Mouse (Mus musculus) neural tube, embryonic 13.5 days (tissue): Measurements from ENCODE around the gene Dclk1. TPM values are rescaled to one million over a fixed set of nuclear protein-coding genes. Genes with fewer than 3 reads are reported as not detected.

ENCODE experiments used
- ATAC-seq: fragments of 200-750 bp; cut with Nextera tagmentation; 2 replicates; pipeline ENCODE4 v1.8.0; 2017; ENCODE audit warnings: low read depth, mild to moderate bottlenecking, moderate TSS enrichment, moderate library complexity
- H3K27ac ChIP-seq: fragments of 300-500 bp; sonication (generic); replicated peaks from 2 replicates; pipeline ENCODE4 v1.5.1; 2015; ENCODE audit warnings: moderate library complexity, mild to moderate bottlenecking, inconsistent platforms
- H3K27me3 ChIP-seq: fragments of 300-500 bp; sonication (generic); 2 replicates; pipeline ENCODE4 v1.6.1; 2015; ENCODE audit warnings: mild to moderate bottlenecking, inconsistent platforms
- H3K36me3 ChIP-seq: fragments of 300-500 bp; sonication (generic); 2 replicates; pipeline ENCODE4 v1.6.1; 2015; ENCODE audit warnings: mild to moderate bottlenecking, inconsistent platforms
- H3K4me1 ChIP-seq: fragments of 300-500 bp; sonication (generic); replicated peaks from 2 replicates; pipeline ENCODE4 v1.6.1; 2015; ENCODE audit warnings: inconsistent platforms
- H3K4me2 ChIP-seq: fragments of 300-500 bp; sonication (generic); 2 replicates; pipeline ENCODE4 v1.6.1; 2015; ENCODE audit warnings: inconsistent platforms, mild to moderate bottlenecking, moderate library complexity
- H3K4me3 ChIP-seq: fragments of 300-500 bp; sonication (generic); 2 replicates; pipeline ENCODE4 v1.5.1; 2015; ENCODE audit warnings: mild to moderate bottlenecking, inconsistent platforms
- H3K9ac ChIP-seq: fragments of 300-500 bp; sonication (generic); 2 replicates; pipeline ENCODE4 v1.6.1; 2015; ENCODE audit warnings: moderate library complexity, mild to moderate bottlenecking, inconsistent platforms
- H3K9me3 ChIP-seq: fragments of 300-500 bp; sonication (generic); 2 replicates; pipeline ENCODE4 v1.6.1; 2016; ENCODE audit warnings: inconsistent platforms
- WGBS: fragments of 180-500 bp; shearing (Covaris S2); methylation state at CpG from one replicate; pipeline ENCODE4 v1.1.7; 2015; 5-methylcytosine and 5-hydroxymethylcytosine counted together
- polyA plus RNA-seq: library from polyadenylated mRNA; unstranded; fragments of >200 nt; fragmentation: Nextera tagmentation; extraction: Ambion mirVana; gene quantifications from 2 replicates; pipeline ENCODE4 v1.2.1, GENCODE M21; 2015

Gene Dclk1
- polyA plus RNA-seq, 1 experiment from 2014 or later: 190 TPM

- Histone ChIP-seq H3K36me3 (no peaks in the 10 kb centered on the region; the same call in 1 of the 2 replicates), H3K27ac (no peak overlapping the region), H3K4me2 (no peak overlapping the region), H3K4me1 (peaks cover 35% of the 10 kb centered on the region), H3K9me3 (no peaks in the 10 kb centered on the region), H3K27me3 (no peaks in the 10 kb centered on the region), H3K4me3 (no peak overlapping the region), H3K9ac (no peak overlapping the region)
- WGBS: 71% methylated on average over 4 of the region's 4 CpGs
- ATAC-seq: no peak
Measured at GRCm38 (mm10) chr3:55462904-55463668, 220.9 kb downstream of the Dclk1 start.

DNA sequence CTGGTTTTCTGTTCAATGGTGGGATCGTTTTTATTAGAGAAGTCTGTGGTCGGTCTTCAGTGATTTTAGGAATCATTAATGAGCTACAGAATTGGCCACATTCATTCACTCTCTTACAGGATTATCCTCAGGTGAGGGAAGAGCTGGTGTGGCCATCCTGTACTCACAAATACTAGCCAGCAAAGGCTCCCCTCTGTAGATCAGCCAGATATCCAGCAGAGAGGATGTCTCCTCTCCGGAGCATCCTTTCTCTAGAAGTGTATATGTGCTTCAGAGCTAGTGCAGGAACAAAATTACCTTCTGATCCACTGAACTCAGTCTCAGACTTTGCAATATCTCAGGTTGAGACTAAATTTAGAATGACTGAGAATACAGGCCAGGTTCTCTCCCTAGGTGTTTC is 222.1 kb downstream of the Dclk1 start:
- no peak overlapping the region for H3K4me2 ChIP-seq
- H3K4me1 ChIP-seq: peaks cover 35% of the 10 kb centered on the region
- no peaks in the 10 kb centered on the region; the same call in 1 of the 2 replicates for H3K36me3 ChIP-seq
- H3K27ac ChIP-seq: no peak overlapping the region
- WGBS: 77% methylated on average over 3 of the region's 3 CpGs
- no peaks in the 10 kb centered on the region for H3K27me3 ChIP-seq
- H3K9ac ChIP-seq: no peak overlapping the region
- no peak for ATAC-seq
- H3K4me3 ChIP-seq: no peak overlapping the region
- H3K9me3 ChIP-seq: no peaks in the 10 kb centered on the region

DNA sequence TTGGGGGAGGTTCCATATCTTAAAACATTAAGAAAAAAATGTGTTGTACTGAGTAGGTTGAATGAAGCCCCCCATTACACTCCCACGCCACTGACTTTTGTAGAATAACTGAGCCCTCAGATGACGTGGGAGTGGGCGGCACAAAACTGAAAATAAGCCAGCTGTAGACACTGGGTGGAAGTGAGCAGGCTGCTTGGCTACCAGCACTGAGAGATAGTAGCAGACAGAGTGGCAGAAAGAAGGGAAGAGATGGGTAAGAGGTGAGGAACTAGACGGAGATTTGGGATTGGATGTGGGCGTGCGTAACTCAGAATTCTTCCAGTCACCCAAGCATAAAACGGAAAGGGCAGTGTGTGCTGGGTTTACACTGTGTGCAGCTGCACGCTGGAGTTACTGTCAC is 223.6 kb downstream of the Dclk1 start:
- Histone ChIP-seq H3K4me2 (no peak overlapping the region), H3K4me1 (peaks cover 33% of the 10 kb centered on the region), H3K27me3 (no peaks in the 10 kb centered on the region), H3K36me3 (no peaks in the 10 kb centered on the region), H3K4me3 (no peak overlapping the region), H3K9me3 (no peaks in the 10 kb centered on the region), H3K27ac (no peak overlapping the region), H3K9ac (no peak overlapping the region)
- WGBS: 76% methylated on average over 8 of the region's 8 CpGs
- ATAC-seq: no peak

DNA sequence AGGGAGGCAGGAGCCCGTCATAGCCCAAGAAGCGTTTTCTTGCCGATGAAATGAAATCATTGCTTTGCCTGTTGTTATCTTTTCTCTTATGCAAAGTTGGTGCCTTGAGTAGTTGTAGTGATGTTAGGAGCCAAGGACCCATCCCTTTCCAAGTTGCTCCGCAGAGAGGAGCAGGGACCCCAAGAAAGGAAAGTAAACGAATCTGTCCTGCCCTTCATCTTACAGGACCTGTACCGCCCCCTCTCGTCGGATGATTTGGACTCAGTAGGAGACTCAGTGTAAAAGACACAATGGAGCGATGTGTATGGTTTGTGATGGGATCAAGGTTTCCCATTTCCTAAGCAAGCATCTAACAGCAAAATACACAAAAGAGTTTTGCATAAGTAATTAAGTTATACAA is 224.2 kb downstream of the Dclk1 start:
- Histone ChIP-seq H3K27me3 (no peaks in the 10 kb centered on the region), H3K4me1 (peaks cover 28% of the 10 kb centered on the region), H3K4me2 (no peak overlapping the region), H3K27ac (no peak overlapping the region), H3K9ac (no peak overlapping the region), H3K9me3 (no peaks in the 10 kb centered on the region), H3K36me3 (no peaks in the 10 kb centered on the region), H3K4me3 (no peak overlapping the region)
- 66% methylated on average over 9 of the region's 9 CpGs for WGBS
- no peak for ATAC-seq

DNA sequence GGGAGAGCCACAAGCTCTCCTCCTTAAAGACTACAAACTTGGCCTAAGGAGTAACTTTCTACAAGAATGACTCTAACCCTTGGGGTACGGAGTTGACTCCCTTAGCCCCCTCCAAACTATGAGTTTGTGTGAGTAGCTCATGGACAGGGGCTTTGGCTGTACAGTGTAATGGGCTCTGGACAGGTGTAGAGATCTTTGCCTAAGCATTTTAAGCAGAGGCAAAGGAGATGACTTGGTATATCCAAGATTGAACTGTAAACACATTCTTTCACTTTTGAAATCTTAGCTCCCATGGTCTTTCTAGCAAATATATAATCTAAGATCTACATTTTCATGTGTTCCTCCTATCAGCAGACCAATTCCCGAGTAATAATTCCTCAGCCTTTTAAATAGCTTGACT is 229.9 kb downstream of the Dclk1 start, which contains the start of gene Gm21954:
TSS of gene Gm21954 (minus strand) at position 101 of the 400 bp plus-strand sequence.
- H3K4me3 ChIP-seq: no peak within 1 kb of the TSS
- H3K4me2 ChIP-seq: no peak within 1 kb of the TSS
- no peaks in the 10 kb centered on the region for H3K9me3 ChIP-seq
- 99% methylated on average over 2 of the region's 2 CpGs for WGBS
- no peak within 1 kb of the TSS for H3K9ac ChIP-seq
- ATAC-seq: no peak
- H3K4me1 ChIP-seq: peaks cover 6% of the 10 kb centered on the region; the same call in 1 of the 2 replicates
- no peak within 1 kb of the TSS for H3K27ac ChIP-seq
- no peaks in the 10 kb centered on the region for H3K27me3 ChIP-seq
- 0 out of 2 replicates have a peak, but pooled peaks cover 3% of the 10 kb centered on the region for H3K36me3 ChIP-seq

DNA sequence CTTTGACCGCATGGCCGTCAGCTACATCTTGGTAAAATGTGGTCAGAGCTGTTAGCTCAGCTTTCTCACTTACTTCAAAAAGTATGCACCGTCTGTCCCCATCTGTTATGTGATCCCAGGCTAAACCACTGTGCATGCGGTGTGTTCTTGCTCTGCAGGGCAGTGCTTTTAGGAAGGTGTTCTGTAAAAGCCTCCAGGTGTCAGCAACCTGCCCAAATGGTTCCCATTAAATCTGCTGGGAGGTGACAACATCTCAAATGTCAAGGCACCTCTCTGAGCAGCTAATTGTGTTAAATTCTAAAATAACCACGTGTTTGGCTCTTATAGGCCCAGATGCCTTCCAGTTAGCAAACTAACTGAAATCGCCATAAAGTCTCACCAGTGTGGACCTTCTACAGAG is 231.0 kb downstream of the Dclk1 start:
- H3K4me2 ChIP-seq: no peak overlapping the region
- H3K27me3 ChIP-seq: no peaks in the 10 kb centered on the region
- WGBS: 75% methylated on average over 6 of the region's 6 CpGs
- no peak overlapping the region for H3K4me3 ChIP-seq
- H3K36me3 ChIP-seq: 0 out of 2 replicates have a peak, but pooled peaks cover 7% of the 10 kb centered on the region
- no peaks in the 10 kb centered on the region for H3K9me3 ChIP-seq
- H3K9ac ChIP-seq: no peak overlapping the region
- no peak for ATAC-seq
- H3K27ac ChIP-seq: no peak overlapping the region
- H3K4me1 ChIP-seq: peaks cover 6% of the 10 kb centered on the region; the same call in 1 of the 2 replicates

- no peak overlapping the region for H3K4me3 ChIP-seq
- no peaks in the 10 kb centered on the region for H3K9me3 ChIP-seq
- ATAC-seq: no peak
- no peak overlapping the region for H3K9ac ChIP-seq
- WGBS: 91% methylated on average over 7 of the region's 7 CpGs
- H3K36me3 ChIP-seq: peaks cover 16% of the 10 kb centered on the region; the same call in 1 of the 2 replicates
- H3K4me1 ChIP-seq: peaks cover 16% of the 10 kb centered on the region
- H3K27me3 ChIP-seq: no peaks in the 10 kb centered on the region
- no peak overlapping the region for H3K4me2 ChIP-seq
- H3K27ac ChIP-seq: no peak overlapping the region
Measured at GRCm38 (mm10) chr3:55476694-55477093, 234.5 kb downstream of the Dclk1 start.

DNA sequence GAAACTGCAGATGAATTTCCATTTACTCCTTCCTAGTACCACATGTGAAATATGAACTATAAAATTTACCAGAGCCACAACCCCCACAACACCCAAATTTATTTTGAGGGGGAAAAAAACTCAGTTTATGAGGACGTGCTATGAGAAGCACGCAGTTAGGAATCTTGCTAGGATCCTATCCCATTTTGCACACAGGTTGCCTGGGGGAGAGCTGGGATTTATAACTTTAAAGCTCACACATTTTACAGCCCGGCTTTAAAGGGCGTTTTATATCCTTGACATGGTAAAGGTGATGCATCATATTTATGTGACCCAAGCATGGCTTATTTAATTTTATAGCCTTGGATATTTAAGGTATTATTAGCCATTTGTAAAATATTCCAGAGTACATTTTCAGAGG is 237.1 kb downstream of the Dclk1 start:
- no peak for ATAC-seq
- Histone ChIP-seq H3K4me3 (no peak overlapping the region), H3K36me3 (peaks cover 27% of the 10 kb centered on the region), H3K4me2 (no peak overlapping the region), H3K27me3 (no peaks in the 10 kb centered on the region), H3K4me1 (peaks cover 16% of the 10 kb centered on the region), H3K9ac (no peak overlapping the region), H3K27ac (no peak overlapping the region), H3K9me3 (no peaks in the 10 kb centered on the region)
- WGBS: 67% methylated on average over 4 of the region's 4 CpGs

GRCm38 (mm10) chr3:55481140-55481539 is 239.0 kb downstream of the Dclk1 start:
- no peak overlapping the region for H3K4me3 ChIP-seq
- no peaks in the 10 kb centered on the region for H3K9me3 ChIP-seq
- H3K36me3 ChIP-seq: peaks cover 41% of the 10 kb centered on the region
- peaks cover 10% of the 10 kb centered on the region; the same call in 1 of the 2 replicates for H3K4me1 ChIP-seq
- no peak overlapping the region for H3K9ac ChIP-seq
- WGBS: 81% methylated on average over 1 of the region's 1 CpGs
- H3K27ac ChIP-seq: no peak overlapping the region
- no peaks in the 10 kb centered on the region for H3K27me3 ChIP-seq
- H3K4me2 ChIP-seq: no peak overlapping the region
- ATAC-seq: no peak

DNA sequence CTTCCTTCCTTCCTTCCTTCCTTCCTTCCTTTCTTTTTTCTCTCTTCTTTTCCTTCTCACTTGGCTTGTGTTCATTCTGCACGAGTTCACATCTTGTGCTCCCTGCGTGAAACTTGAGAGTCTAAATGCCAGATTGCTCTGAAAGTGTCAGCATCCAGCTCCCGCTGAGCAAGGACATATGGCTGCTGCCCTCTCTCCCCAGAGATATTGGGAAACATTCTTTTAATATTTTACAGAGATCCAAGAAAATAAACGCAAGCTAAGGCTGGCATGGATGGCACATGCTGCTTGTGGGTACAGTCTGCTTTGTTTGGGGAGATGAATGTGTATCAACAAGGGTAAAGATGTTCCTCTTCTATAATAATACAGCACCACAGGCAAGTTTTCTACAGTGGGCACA is 241.2 kb downstream of the Dclk1 start:
- no peak overlapping the region for H3K9ac ChIP-seq
- H3K36me3 ChIP-seq: peaks cover 48% of the 10 kb centered on the region
- H3K27ac ChIP-seq: no peak overlapping the region
- ATAC-seq: no peak
- no peak overlapping the region for H3K4me2 ChIP-seq
- no peak overlapping the region for H3K4me3 ChIP-seq
- H3K4me1 ChIP-seq: peaks cover 9% of the 10 kb centered on the region; the same call in 1 of the 2 replicates
- H3K27me3 ChIP-seq: no peaks in the 10 kb centered on the region
- WGBS: 63% methylated on average over 4 of the region's 4 CpGs
- H3K9me3 ChIP-seq: no peaks in the 10 kb centered on the region

DNA sequence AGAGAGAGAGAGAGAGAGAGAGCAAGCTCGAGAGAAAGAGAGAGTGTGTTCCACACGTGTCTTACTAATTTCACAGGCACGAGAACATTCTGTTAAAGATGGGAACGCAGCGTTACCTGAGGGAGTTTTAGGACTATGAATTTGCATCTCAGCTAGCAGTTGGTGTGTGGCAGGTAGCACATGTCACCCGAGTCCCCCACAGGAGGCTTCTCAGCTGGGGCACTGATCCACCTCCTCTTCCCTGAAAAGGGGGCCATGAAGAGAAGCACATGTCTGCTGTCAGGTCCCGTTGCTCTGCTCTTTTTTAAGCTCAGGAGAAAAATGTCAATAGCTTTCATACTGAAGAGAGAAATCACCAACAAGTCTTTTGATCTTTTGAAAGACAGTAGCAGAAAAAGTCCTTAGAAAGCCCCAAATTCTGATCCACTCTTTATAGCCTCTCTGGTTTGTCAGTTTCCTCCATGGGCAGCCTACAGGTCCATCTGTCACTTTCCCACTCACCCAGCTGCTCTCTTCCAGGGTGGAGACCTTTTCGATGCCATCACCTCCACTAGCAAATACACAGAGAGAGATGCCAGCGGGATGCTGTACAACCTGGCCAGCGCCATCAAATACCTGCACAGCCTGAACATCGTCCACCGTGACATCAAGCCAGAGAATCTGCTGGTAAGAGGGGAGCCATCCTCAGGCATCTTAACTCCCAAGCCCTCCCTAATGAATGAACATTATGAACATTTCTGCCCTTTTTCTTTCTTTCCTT is 247.2 kb downstream of the Dclk1 start:
- Histone ChIP-seq H3K9ac (no peak overlapping the region), H3K4me1 (no peaks in the 10 kb centered on the region; the same call in 1 of the 2 replicates), H3K27me3 (no peaks in the 10 kb centered on the region), H3K9me3 (no peaks in the 10 kb centered on the region), H3K4me3 (no peak overlapping the region), H3K4me2 (no peak overlapping the region), H3K27ac (no peak overlapping the region), H3K36me3 (peaks cover 64% of the 10 kb centered on the region)
- 83% methylated on average over 12 of the region's 12 CpGs for WGBS
- no peak for ATAC-seq

DNA sequence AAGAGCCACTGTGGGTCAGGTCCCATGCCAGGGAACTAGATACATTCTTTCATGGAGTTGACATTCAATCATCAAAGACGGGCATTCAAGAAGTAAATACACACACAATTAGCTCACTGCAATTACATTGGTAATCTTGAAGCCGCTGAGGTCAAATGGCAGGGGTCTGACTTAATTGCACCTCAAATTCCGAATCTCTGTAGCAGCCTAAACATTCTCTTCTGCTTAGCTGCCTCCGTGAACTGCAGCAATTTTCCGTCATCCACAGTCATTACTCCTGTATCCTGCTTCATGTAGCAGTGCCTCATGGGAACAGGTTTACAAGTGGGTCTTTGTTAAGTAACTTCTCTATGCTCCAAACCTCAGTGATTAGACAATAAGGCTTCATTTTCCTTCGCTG is 249.9 kb downstream of the Dclk1 start:
- Histone ChIP-seq H3K36me3 (peaks cover 43% of the 10 kb centered on the region), H3K4me3 (no peak overlapping the region), H3K4me2 (no peak overlapping the region), H3K27ac (no peak overlapping the region), H3K9ac (no peak overlapping the region), H3K4me1 (peaks cover 14% of the 10 kb centered on the region), H3K9me3 (no peaks in the 10 kb centered on the region), H3K27me3 (no peaks in the 10 kb centered on the region)
- ATAC-seq: no peak
- WGBS: 20% methylated on average over 6 of the region's 6 CpGs
